In genomic region chr17:78937229-78937853, GRCm38 (mm10) we compare ENCODE assay signal across 7 mouse cellular contexts. TPM values are rescaled to one million over a fixed set of nuclear protein-coding genes. Genes with fewer than 3 reads are reported as not detected.
DNase-seq lines count a peak whose midpoint lies in the region; ATAC-seq lines count a peak whose summit lies in the region.

No protein-coding gene starts in this region.

- H3K9me3 ChIP-seq in lung, embryonic 16.5 days (ENCODE audit: control insufficient read depth, low read length) = no peaks in the 10 kb centered on the region
- no peaks in the 10 kb centered on the region for H3K9me3 ChIP-seq in intestine, embryonic 15.5 days
- H3K9me3 ChIP-seq in neural tube, embryonic 13.5 days = no peaks in the 10 kb centered on the region

- H3K4me2 ChIP-seq in lung, embryonic 16.5 days (ENCODE audit: low read depth, low read length) = peak overlapping the region; percentile 62
- peak overlapping the region; percentile 80 for H3K4me2 ChIP-seq in intestine, embryonic 15.5 days (replicated peaks)
- H3K4me2 ChIP-seq in neural tube, embryonic 13.5 days = peak overlapping the region; percentile 74

- H3K27me3 ChIP-seq in lung, embryonic 16.5 days (ENCODE audit: control insufficient read depth, insufficient read depth, low read depth, low read length) = no peaks in the 10 kb centered on the region
- H3K27me3 ChIP-seq in intestine, embryonic 15.5 days (replicated peaks) = no peaks in the 10 kb centered on the region
- H3K27me3 ChIP-seq in neural tube, embryonic 13.5 days = no peaks in the 10 kb centered on the region

- H3K27ac ChIP-seq in lung, embryonic 16.5 days (ENCODE audit: low read length) = peak overlapping the region; percentile 59
- H3K27ac ChIP-seq in intestine, embryonic 15.5 days = 0 out of 2 replicates have a peak overlapping the region, but pooled peaks have one; percentile 44
- peak overlapping the region; percentile 72 for H3K27ac ChIP-seq in neural tube, embryonic 13.5 days (replicated peaks)

- H3K4me1 ChIP-seq in lung, embryonic 16.5 days (replicated peaks; ENCODE audit: control insufficient read depth, insufficient read depth, low read length) = peaks cover 8% of the 10 kb centered on the region; the same call in 1 of the 2 replicates
- H3K4me1 ChIP-seq in intestine, embryonic 15.5 days (replicated peaks) = peaks cover 14% of the 10 kb centered on the region; the same call in 1 of the 2 replicates
- peaks cover 26% of the 10 kb centered on the region for H3K4me1 ChIP-seq in neural tube, embryonic 13.5 days (replicated peaks)

- ATAC-seq in lung, embryonic 16.5 days (ENCODE audit: low read depth) = 0 out of 2 replicates have a peak, but pooled peaks have one; percentile 16
- peak; percentile 67 for ATAC-seq in erythroblast, adult 5-6 weeks (replicated peaks; ENCODE audit: low FRiP score, poor library complexity, severe bottlenecking)
- peak; percentile 46 for ATAC-seq in intestine, embryonic 15.5 days
- ATAC-seq in neural tube, embryonic 13.5 days (ENCODE audit: low read depth) = peak; percentile 55

- WGBS in lung, embryonic 16.5 days = 5% methylated on average over 26 of the region's 26 CpGs
- 7% methylated on average over 26 of the region's 26 CpGs for WGBS in intestine, embryonic 15.5 days
- 11% methylated on average over 26 of the region's 26 CpGs for WGBS in neural tube, embryonic 13.5 days

- H3K36me3 ChIP-seq in lung, embryonic 16.5 days (ENCODE audit: control insufficient read depth, insufficient read depth, low read length) = peaks cover 19% of the 10 kb centered on the region
- peaks cover 8% of the 10 kb centered on the region for H3K36me3 ChIP-seq in intestine, embryonic 15.5 days
- peaks cover 50% of the 10 kb centered on the region for H3K36me3 ChIP-seq in neural tube, embryonic 13.5 days

- peak overlapping the region; percentile 81 for H3K9ac ChIP-seq in lung, embryonic 16.5 days (ENCODE audit: low read length)
- peak overlapping the region; percentile 73 for H3K9ac ChIP-seq in intestine, embryonic 15.5 days
- H3K9ac ChIP-seq in neural tube, embryonic 13.5 days = peak overlapping the region; percentile 77

- H3K4me3 ChIP-seq in lung, embryonic 16.5 days (ENCODE audit: low read length) = peak overlapping the region; percentile 79
- peak overlapping the region; percentile 81 for H3K4me3 ChIP-seq in intestine, embryonic 15.5 days (replicated peaks)
- H3K4me3 ChIP-seq in neural tube, embryonic 13.5 days = peak overlapping the region; percentile 77

- no peak for DNase-seq in lung, postnatal 36 days
- DNase-seq in ovary, postnatal 10 days (ENCODE audit: low spot score) = no peak
- DNase-seq in Muller cell, postnatal 12 days (ENCODE audit: inconsistent ontology term) = no peak

RNA-seq across cellular contexts. Expression of gene Ndufaf7, which starts 0.4 kb away (rescaled TPM):
- 54.0 and 56.8 TPM in 2 replicates for polyA plus RNA-seq in lung, embryonic 16.5 days (2015; fragmentation: Nextera tagmentation; extraction: Ambion mirVana)
- 5.0 and 23.0 TPM in 2 replicates for total RNA-seq in erythroblast, adult 5-6 weeks (2015; ENCODE audit: low replicate concordance)
- total RNA-seq in erythroblast, adult 5-6 weeks (2017; ENCODE audit: low replicate concordance) = 8.4 and 8.7 TPM in 2 replicates
- 55.2 and 55.9 TPM in 2 replicates for polyA plus RNA-seq in intestine, embryonic 15.5 days (2015; fragmentation: Nextera tagmentation; extraction: Ambion mirVana)
- 59.8 and 64.7 TPM in 2 replicates for polyA plus RNA-seq in neural tube, embryonic 13.5 days (2015; fragmentation: Nextera tagmentation; extraction: Ambion mirVana)

RNA-seq across cellular contexts. Expression of gene Cebpz, which starts 0.5 kb away (rescaled TPM):
- 44.2 and 56.1 TPM in 2 replicates for polyA plus RNA-seq in lung, embryonic 16.5 days (2015; fragmentation: Nextera tagmentation; extraction: Ambion mirVana)
- 12.9 and 15.0 TPM in 2 replicates for total RNA-seq in erythroblast, adult 5-6 weeks (2015; ENCODE audit: low replicate concordance)
- total RNA-seq in erythroblast, adult 5-6 weeks (2017; ENCODE audit: low replicate concordance) = 19.2 and 29.8 TPM in 2 replicates
- 54.2 and 65.3 TPM in 2 replicates for polyA plus RNA-seq in intestine, embryonic 15.5 days (2015; fragmentation: Nextera tagmentation; extraction: Ambion mirVana)
- 52.0 and 55.8 TPM in 2 replicates for polyA plus RNA-seq in neural tube, embryonic 13.5 days (2015; fragmentation: Nextera tagmentation; extraction: Ambion mirVana)

RNA-seq across cellular contexts. Expression of gene Cebpzos, which starts 21.0 kb away (rescaled TPM):
- 80.7 and 95.5 TPM in 2 replicates for polyA plus RNA-seq in lung, embryonic 16.5 days (2015; fragmentation: Nextera tagmentation; extraction: Ambion mirVana)
- 4.4 and 10.0 TPM in 2 replicates for total RNA-seq in erythroblast, adult 5-6 weeks (2015; ENCODE audit: low replicate concordance)
- 14.8 TPM in 2 replicates for total RNA-seq in erythroblast, adult 5-6 weeks (2017; ENCODE audit: low replicate concordance)
- polyA plus RNA-seq in intestine, embryonic 15.5 days (2015; fragmentation: Nextera tagmentation; extraction: Ambion mirVana) = 111 and 117 TPM in 2 replicates
- polyA plus RNA-seq in neural tube, embryonic 13.5 days (2015; fragmentation: Nextera tagmentation; extraction: Ambion mirVana) = 129 and 134 TPM in 2 replicates

RNA-seq across cellular contexts. Expression of gene Sult6b1, which starts 30.5 kb away (rescaled TPM):
- polyA plus RNA-seq in lung, embryonic 16.5 days (2015; fragmentation: Nextera tagmentation; extraction: Ambion mirVana) = 0.34 TPM in 1 of 2 replicates, not detected in the other
- total RNA-seq in erythroblast, adult 5-6 weeks (2015; ENCODE audit: low replicate concordance) = not detected in 2 replicates
- total RNA-seq in erythroblast, adult 5-6 weeks (2017; ENCODE audit: low replicate concordance) = 0.70 TPM in 1 of 2 replicates, not detected in the other
- 0.08 and 0.11 TPM in 2 replicates for polyA plus RNA-seq in intestine, embryonic 15.5 days (2015; fragmentation: Nextera tagmentation; extraction: Ambion mirVana)
- polyA plus RNA-seq in neural tube, embryonic 13.5 days (2015; fragmentation: Nextera tagmentation; extraction: Ambion mirVana) = 0.26 TPM in 1 of 2 replicates, not detected in the other

RNA-seq across cellular contexts. Expression of gene Eif2ak2, which starts 55.0 kb away (rescaled TPM):
- 10.6 and 11.0 TPM in 2 replicates for polyA plus RNA-seq in lung, embryonic 16.5 days (2015; fragmentation: Nextera tagmentation; extraction: Ambion mirVana)
- total RNA-seq in erythroblast, adult 5-6 weeks (2015; ENCODE audit: low replicate concordance) = 13.4 and 23.0 TPM in 2 replicates
- 50.1 and 55.8 TPM in 2 replicates for total RNA-seq in erythroblast, adult 5-6 weeks (2017; ENCODE audit: low replicate concordance)
- polyA plus RNA-seq in intestine, embryonic 15.5 days (2015; fragmentation: Nextera tagmentation; extraction: Ambion mirVana) = 16.1 and 17.7 TPM in 2 replicates
- polyA plus RNA-seq in neural tube, embryonic 13.5 days (2015; fragmentation: Nextera tagmentation; extraction: Ambion mirVana) = 2.4 and 3.4 TPM in 2 replicates

Comparison
In these comparisons a context has a peak if more than half of its experiments do, and no peak if none do; other contexts are left out.
1. ATAC-seq: peak in every context shown above with its lines; median percentile 67 in erythroblast, adult 5-6 weeks; 55 in neural tube, embryonic 13.5 days; 46 in intestine, embryonic 15.5 days; 16 in lung, embryonic 16.5 days.